Mouse (Mus musculus) intestine, postnatal 0 days (tissue): ENCODE data around the gene Timp3. TPM values are rescaled to one million over a fixed set of nuclear protein-coding genes. Genes with fewer than 3 reads are reported as not detected.
A peak's percentile ranks its signal among the peaks of the same experiment; 100 is the strongest.

Experiments
- ATAC-seq: fragments of 200-750 bp; cut with Nextera tagmentation; 2 replicates; pipeline ENCODE4 v1.8.0; 2017; ENCODE audit warnings: mild to moderate bottlenecking, moderate TSS enrichment, moderate library complexity
- H3K27ac ChIP-seq: fragments of 300-500 bp; sonication (generic); 2 replicates; pipeline ENCODE4 v1.5.1; 2014; ENCODE audit warnings: mild to moderate bottlenecking, low read depth, low read length, moderate library complexity
- H3K27me3 ChIP-seq: fragments of 300-500 bp; sonication (generic); replicated peaks from 2 replicates; pipeline ENCODE4 v1.6.1; 2014; ENCODE audit warnings: low read length, mixed read lengths; ENCODE audit not compliant: control insufficient read depth, insufficient read depth
- H3K36me3 ChIP-seq: fragments of 300-500 bp; sonication (generic); 2 replicates; pipeline ENCODE4 v1.6.1; 2014; ENCODE audit warnings: mild to moderate bottlenecking, moderate library complexity; ENCODE audit not compliant: control insufficient read depth, insufficient read depth
- H3K4me1 ChIP-seq: fragments of 300-500 bp; sonication (generic); replicated peaks from 2 replicates; pipeline ENCODE4 v1.6.1; 2014; ENCODE audit warnings: antibody characterized with exemption, low read length, mixed read lengths; ENCODE audit not compliant: control insufficient read depth, insufficient read depth
- H3K4me2 ChIP-seq: fragments of 300-500 bp; sonication (generic); replicated peaks from 2 replicates; pipeline ENCODE4 v1.6.1; 2014; ENCODE audit warnings: low read depth, mild to moderate bottlenecking, moderate library complexity
- H3K4me3 ChIP-seq: fragments of 300-500 bp; sonication (generic); 2 replicates; pipeline ENCODE4 v1.5.1; 2014; ENCODE audit warnings: low read depth, low read length
- H3K9ac ChIP-seq: fragments of 300-500 bp; sonication (generic); 2 replicates; pipeline ENCODE4 v1.6.1; 2014; ENCODE audit warnings: mild to moderate bottlenecking, low read depth, low read length
- H3K9me3 ChIP-seq: fragments of 300-500 bp; sonication (generic); 2 replicates; pipeline ENCODE4 v1.6.1; 2016; ENCODE audit warnings: mixed run types; ENCODE audit not compliant: control insufficient read depth
- CTCF ChIP-seq: sonication (generic); IDR thresholded peaks from 2 replicates; pipeline ENCODE4 v1.5.1; 2016; ENCODE audit warnings: low read depth, mild to moderate bottlenecking, control low read depth, antibody characterized with exemption, moderate library complexity
- WGBS: fragments of 180-500 bp; shearing (Covaris S2); extraction: QIAGEN DNeasy Blood & Tissue Kit; methylation state at CpG from one replicate; pipeline ENCODE4 v1.1.7; 2014; 5-methylcytosine and 5-hydroxymethylcytosine counted together
- polyA plus RNA-seq: library from polyadenylated mRNA; unstranded; fragments of >200 nt; fragmentation: Nextera tagmentation; extraction: Ambion mirVana; gene quantifications from 2 replicates; pipeline ENCODE4 v1.2.1, GENCODE M21; 2015

Gene Timp3
- polyA plus RNA-seq, 1 experiment from 2014 or later = 24.2 TPM

DNA sequence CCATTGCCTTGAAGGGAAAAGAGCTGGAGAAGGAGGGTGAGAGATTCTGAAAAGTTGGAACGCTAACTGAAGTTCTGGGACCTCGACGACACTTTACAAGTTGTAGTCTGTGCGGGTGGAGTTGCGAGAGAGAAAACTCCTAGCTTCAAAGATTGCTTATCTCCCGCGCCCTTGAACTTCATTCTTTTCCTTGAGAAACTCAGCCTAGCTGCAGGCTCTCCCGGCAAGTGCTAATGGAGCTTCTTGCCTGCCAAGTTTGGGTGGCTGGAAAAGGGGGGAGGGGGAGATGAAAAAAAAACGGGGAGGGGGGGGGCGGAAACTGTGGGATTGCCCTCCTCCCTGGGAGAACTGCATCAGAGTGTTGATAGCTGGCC, 932 bp downstream of the Timp3 start:
- 0% methylated on average over 10 of the region's 10 CpGs for WGBS

GRCm38 (mm10) chr10:86301593-86302317, 1.6 kb downstream of the Timp3 start:
- H3K4me3 ChIP-seq = peak overlapping the region; percentile 63
- H3K27me3 ChIP-seq = no peaks in the 10 kb centered on the region
- H3K4me2 ChIP-seq = peak overlapping the region; percentile 91
- H3K4me1 ChIP-seq = no peaks in the 10 kb centered on the region
- 40% methylated on average over 4 of the region's 4 CpGs for WGBS
- no peak for TF ChIP-seq CTCF
- peak overlapping the region; percentile 75 for H3K9ac ChIP-seq
- no peaks in the 10 kb centered on the region for H3K9me3 ChIP-seq
- H3K36me3 ChIP-seq = 0 out of 2 replicates have a peak, but pooled peaks cover 3% of the 10 kb centered on the region
- H3K27ac ChIP-seq = no peak overlapping the region; the same call in 1 of the 2 replicates
- no peak for ATAC-seq

More for the DNA sequence above, 932 bp downstream of the Timp3 start:
- peak overlapping the region; percentile 63 for H3K4me3 ChIP-seq
- no peaks in the 10 kb centered on the region for H3K4me1 ChIP-seq
- TF ChIP-seq CTCF = no peak
- 0 out of 2 replicates have a peak, but pooled peaks cover 3% of the 10 kb centered on the region for H3K36me3 ChIP-seq
- H3K27me3 ChIP-seq = no peaks in the 10 kb centered on the region
- no peak for ATAC-seq
- H3K27ac ChIP-seq = peak overlapping the region; percentile 35; the same call in 1 of the 2 replicates
- H3K9ac ChIP-seq = peak overlapping the region; percentile 75
- H3K9me3 ChIP-seq = no peaks in the 10 kb centered on the region
- peak overlapping the region; percentile 91 for H3K4me2 ChIP-seq

- Histone ChIP-seq H3K9me3 (no peaks in the 10 kb centered on the region), H3K27ac (no peak overlapping the region), H3K4me3 (peak overlapping the region; percentile 63), H3K4me1 (no peaks in the 10 kb centered on the region), H3K9ac (peak overlapping the region; percentile 42), H3K4me2 (peak overlapping the region; percentile 91), H3K36me3 (0 out of 2 replicates have a peak, but pooled peaks cover 3% of the 10 kb centered on the region), H3K27me3 (no peaks in the 10 kb centered on the region)
- no peak for ATAC-seq
- no peak for TF ChIP-seq CTCF
- WGBS = 57% methylated on average over 4 of the region's 4 CpGs
These were observed 2.1 kb downstream of the Timp3 start for GRCm38 (mm10) chr10:86302318-86302648.

DNA sequence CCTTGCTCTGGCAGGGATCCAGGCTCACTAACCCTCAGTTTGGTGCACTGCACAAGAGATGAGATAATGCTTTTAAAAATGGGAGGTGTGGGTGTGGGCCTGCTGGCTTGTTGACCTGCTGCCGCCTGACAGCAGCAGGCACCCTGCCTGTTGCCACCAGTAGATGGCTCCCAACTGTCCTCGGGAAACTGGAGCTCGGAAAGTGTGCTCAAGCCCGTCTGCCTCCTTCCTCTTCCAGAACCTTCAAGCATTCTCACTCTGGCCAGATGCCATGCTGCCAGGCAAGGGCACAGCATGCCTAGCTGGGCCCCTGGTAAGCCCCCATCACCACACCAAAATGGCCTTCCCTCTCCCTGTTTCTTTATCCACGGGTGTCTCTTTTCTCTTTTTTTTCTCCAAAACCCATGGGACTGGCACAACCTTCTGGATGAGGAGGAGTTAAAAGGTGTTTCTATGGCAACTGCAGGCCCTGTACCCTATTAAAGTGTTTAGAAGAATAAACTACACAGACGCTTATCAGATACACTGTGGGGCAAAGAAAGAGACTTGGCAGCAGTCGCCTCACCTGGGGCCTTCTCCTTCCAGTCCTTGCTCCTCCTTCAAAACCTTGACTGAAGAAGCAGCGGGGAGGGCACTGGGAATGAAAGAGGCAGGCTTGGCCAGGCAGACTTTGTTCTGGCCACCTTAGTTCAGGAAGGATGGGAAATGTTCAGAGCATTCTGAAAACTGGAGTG, 2.8 kb downstream of the Timp3 start:
- 0 out of 2 replicates have a peak, but pooled peaks cover 3% of the 10 kb centered on the region for H3K36me3 ChIP-seq
- H3K9ac ChIP-seq = no peak overlapping the region
- H3K4me1 ChIP-seq = no peaks in the 10 kb centered on the region
- H3K27me3 ChIP-seq = no peaks in the 10 kb centered on the region
- H3K4me2 ChIP-seq = peak overlapping the region; percentile 91
- no peak overlapping the region for H3K27ac ChIP-seq
- H3K4me3 ChIP-seq = peak overlapping the region; percentile 63
- peak; percentile 60 for ATAC-seq
- 16% methylated on average over 8 of the region's 8 CpGs for WGBS
- no peaks in the 10 kb centered on the region for H3K9me3 ChIP-seq
- TF ChIP-seq CTCF = peak; percentile 92

DNA sequence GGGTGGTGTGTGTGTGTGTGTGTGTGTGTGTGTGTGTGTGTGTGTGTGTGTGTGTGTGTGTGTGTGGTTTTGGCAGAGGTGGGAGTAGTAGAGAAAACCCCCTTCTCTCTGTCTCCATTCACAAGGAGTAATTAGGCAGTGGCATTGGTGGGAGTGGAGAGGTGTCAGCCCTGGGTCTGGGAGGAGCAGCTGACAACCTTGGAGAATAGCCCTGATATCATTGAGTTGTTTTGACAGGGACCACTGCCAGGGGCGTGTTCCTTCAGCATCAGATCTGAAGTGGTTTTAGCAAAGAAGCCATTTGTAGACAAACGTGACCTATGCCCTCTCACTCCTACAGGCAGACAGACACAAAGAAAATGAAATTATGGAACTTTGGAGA, 3.3 kb downstream of the Timp3 start:
- H3K4me3 ChIP-seq = no peak overlapping the region
- H3K4me2 ChIP-seq = peak overlapping the region; percentile 91; the same call in 1 of the 2 replicates
- H3K9ac ChIP-seq = no peak overlapping the region
- no peaks in the 10 kb centered on the region for H3K9me3 ChIP-seq
- 61% methylated on average over 2 of the region's 2 CpGs for WGBS
- H3K27me3 ChIP-seq = no peaks in the 10 kb centered on the region
- ATAC-seq = no peak
- no peak overlapping the region for H3K27ac ChIP-seq
- H3K4me1 ChIP-seq = no peaks in the 10 kb centered on the region
- TF ChIP-seq CTCF = no peak
- H3K36me3 ChIP-seq = 0 out of 2 replicates have a peak, but pooled peaks cover 3% of the 10 kb centered on the region

DNA sequence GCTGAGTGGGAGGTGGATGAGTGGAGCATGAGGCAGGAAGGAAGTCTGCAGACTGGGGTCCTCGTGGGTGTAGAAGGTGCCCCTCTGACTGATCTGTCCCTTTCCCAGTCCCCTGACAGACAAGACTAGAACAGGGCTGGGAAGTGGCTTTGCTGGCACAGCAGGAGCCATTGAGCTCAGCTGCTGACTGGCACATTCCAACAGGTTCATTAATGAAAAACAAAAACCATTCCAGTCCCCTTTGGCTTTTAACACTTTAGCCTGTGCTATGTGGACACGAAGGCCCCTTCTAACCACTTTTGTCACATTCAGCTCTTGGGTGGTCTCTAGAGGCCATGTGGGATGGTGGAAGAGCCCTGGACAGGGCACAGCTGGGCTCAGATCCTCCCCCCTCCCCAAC, 4.4 kb downstream of the Timp3 start:
- Histone ChIP-seq H3K27me3 (no peaks in the 10 kb centered on the region), H3K4me3 (no peak overlapping the region), H3K36me3 (0 out of 2 replicates have a peak, but pooled peaks cover 3% of the 10 kb centered on the region), H3K4me2 (no peak overlapping the region), H3K27ac (no peak overlapping the region), H3K4me1 (no peaks in the 10 kb centered on the region; the same call in 1 of the 2 replicates), H3K9me3 (no peaks in the 10 kb centered on the region), H3K9ac (no peak overlapping the region)
- ATAC-seq = no peak
- WGBS = 34% methylated on average over 2 of the region's 2 CpGs
- TF ChIP-seq CTCF = no peak
